Mouse (Mus musculus): ENCODE data around the gene Csmd2.

GRCm38 (mm10) chr4:128466708-128467107 lies 479.1 kb downstream of the Csmd2 start:
- no peak for TF ChIP-seq CTCF (IDR thresholded peaks at IDR 0.05; ENCODE audit: extremely low read depth, insufficient read depth, insufficient read length, insufficient replicate concordance)
- TF ChIP-seq POLR2A (IDR thresholded peaks at IDR 0.05; ENCODE audit: low read depth, low read length): no peak

All from spleen, adult 2 months (tissue).